Mouse (Mus musculus): ENCODE results near the gene Pecam1. TPM values are rescaled to one million over a fixed set of nuclear protein-coding genes. Genes with fewer than 3 reads are reported as not detected.

The Pecam1 gene
- polyA plus RNA-seq, 1 experiment = 10.7 TPM

DNA sequence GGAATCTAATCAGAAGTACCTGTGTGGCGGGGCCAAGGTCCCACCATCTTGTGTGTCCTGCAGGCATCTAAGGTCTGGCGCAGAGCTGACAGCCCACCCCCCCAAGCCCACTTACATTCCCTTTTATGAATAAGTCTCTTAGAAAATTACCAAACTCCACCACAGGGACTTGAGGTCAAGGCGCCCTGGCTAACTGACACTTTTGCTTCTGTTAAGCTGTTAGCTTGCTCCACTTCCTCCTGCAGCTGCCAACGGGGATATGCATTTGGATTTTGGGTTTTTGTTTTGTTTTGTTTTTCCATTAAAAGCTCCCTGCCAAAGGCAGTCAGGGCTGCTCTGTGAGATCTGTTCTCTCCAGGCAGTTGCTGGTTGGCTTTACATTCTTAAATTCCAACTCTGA, 134.9 kb downstream of the Pecam1 start:
- peaks cover 11% of the 10 kb centered on the region for H3K4me1 ChIP-seq (ENCODE audit: control insufficient read depth, insufficient read depth, insufficient read length, low read length)
- no peak overlapping the region for H3K27ac ChIP-seq (ENCODE audit: insufficient read depth, low read depth, low read length)
- no peaks in the 10 kb centered on the region for H3K27me3 ChIP-seq (ENCODE audit: control insufficient read depth, insufficient read depth, low read length)
- 67% methylated on average over 4 of the region's 4 CpGs for WGBS
- no peaks in the 10 kb centered on the region for H3K36me3 ChIP-seq (ENCODE audit: control insufficient read depth, insufficient read depth, low read length)
- no peak overlapping the region for H3K4me3 ChIP-seq (ENCODE audit: low read depth, low read length)
- TF ChIP-seq POLR2A (IDR thresholded peaks at IDR 0.05; ENCODE audit: low read depth, low read length) (no peak), CTCF (IDR thresholded peaks at IDR 0.05; ENCODE audit: extremely low read depth, insufficient read length, insufficient replicate concordance, low read depth, low read length) (no peak)

DNA sequence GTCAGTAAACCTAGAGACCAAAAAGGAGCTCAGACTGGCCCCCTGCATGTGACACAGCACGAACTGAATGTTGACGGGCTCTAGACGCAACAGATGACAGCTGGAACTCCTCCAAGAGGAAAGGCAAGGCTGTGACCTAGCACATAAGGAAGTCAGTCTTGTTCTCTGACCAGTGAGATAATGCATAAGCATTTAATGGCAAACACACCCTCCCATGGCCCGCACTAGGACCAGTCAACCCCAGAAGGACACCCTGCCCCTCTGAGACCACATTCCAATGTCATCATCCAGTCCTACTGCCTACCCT, 136.1 kb downstream of the Pecam1 start:
- H3K27me3 ChIP-seq (ENCODE audit: control insufficient read depth, insufficient read depth, low read length) = no peaks in the 10 kb centered on the region
- TF ChIP-seq CTCF (IDR thresholded peaks at IDR 0.05; ENCODE audit: extremely low read depth, insufficient read length, insufficient replicate concordance, low read depth, low read length) (no peak), POLR2A (IDR thresholded peaks at IDR 0.05; ENCODE audit: low read depth, low read length) (no peak)
- H3K36me3 ChIP-seq (ENCODE audit: control insufficient read depth, insufficient read depth, low read length) = no peaks in the 10 kb centered on the region
- peaks cover 11% of the 10 kb centered on the region for H3K4me1 ChIP-seq (ENCODE audit: control insufficient read depth, insufficient read depth, insufficient read length, low read length)
- WGBS = 14% methylated on average over 4 of the region's 4 CpGs
- H3K27ac ChIP-seq (ENCODE audit: insufficient read depth, low read depth, low read length) = peak overlapping the region; percentile 64
- H3K4me3 ChIP-seq (ENCODE audit: low read depth, low read length) = no peak overlapping the region

DNA sequence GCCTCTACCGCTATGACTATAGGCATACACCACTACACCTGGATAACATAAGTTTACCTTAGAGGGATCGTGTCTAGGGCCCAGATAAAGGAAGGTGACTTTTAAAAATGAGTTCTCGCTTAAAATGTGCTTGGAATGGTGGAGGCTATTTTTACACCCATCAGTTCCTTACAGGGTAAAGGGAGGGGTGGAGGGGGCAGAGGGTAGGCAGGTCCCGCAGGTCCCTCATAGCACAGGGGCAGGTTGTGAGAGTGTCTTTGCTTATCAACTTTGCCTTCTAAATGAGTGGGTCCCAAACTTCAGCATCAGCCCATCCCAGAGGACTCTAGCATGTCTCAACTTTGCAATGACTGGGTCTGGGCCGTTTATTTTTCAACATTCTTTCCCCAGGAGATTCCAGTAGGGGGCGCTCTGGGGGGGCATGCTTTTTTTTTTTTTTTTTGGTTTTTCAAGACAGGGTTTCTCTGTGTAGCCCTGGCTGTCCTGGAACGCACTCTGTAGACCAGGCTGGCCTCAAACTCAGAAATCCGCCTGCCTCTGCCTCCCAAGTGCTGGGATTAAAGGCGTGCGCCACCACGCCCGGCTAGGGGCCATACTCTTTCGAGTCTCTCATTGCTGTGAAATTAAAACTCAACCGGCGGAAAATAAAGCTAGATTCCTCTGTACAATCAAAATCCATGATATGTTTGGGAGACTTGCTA, 136.6 kb downstream of the Pecam1 start:
- peak overlapping the region; percentile 12; the same call in 1 of the 2 replicates for H3K4me3 ChIP-seq (ENCODE audit: low read depth, low read length)
- no peaks in the 10 kb centered on the region for H3K27me3 ChIP-seq (ENCODE audit: control insufficient read depth, insufficient read depth, low read length)
- TF ChIP-seq CTCF (IDR thresholded peaks at IDR 0.05; ENCODE audit: extremely low read depth, insufficient read length, insufficient replicate concordance, low read depth, low read length) = peak; percentile 54; the same call in 1 of the 2 replicates
- TF ChIP-seq POLR2A (IDR thresholded peaks at IDR 0.05; ENCODE audit: low read depth, low read length) = no peak
- H3K27ac ChIP-seq (ENCODE audit: insufficient read depth, low read depth, low read length) = peak overlapping the region; percentile 87
- WGBS = 30% methylated on average over 15 of the region's 15 CpGs
- peaks cover 11% of the 10 kb centered on the region for H3K4me1 ChIP-seq (ENCODE audit: control insufficient read depth, insufficient read depth, insufficient read length, low read length)
- H3K36me3 ChIP-seq (ENCODE audit: control insufficient read depth, insufficient read depth, low read length) = no peaks in the 10 kb centered on the region

DNA sequence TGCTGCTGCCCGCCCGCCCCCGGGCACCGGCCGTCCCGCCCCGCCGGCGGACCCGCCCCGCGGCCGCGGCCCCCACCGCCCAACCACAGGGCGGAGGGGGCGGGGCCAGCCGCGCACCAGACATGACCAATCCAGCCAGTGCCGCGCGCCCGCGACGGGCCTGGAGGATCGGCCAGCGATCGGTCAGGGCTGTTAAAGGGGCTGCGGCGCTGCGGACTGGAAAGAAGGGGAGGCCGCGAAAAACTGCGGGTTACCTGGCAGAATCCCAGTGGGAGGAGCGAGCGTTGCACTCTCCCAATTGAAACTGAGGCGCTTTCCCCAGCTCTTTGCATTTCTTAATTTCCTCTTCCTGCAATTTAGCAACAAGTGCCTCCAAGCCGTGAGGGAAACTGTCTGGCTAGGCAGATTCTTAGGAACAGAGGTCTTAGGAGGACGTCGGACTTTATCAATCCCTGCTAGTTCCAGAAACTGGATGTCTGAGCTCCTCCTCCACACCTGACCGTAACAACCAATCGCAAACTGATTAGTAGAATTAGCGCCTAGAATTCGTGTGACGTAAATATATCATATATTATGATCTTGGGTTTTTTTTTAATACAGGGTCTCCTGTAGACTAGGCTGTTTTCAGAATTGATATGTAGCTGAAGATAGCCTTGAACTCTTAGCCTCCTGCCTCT, 137.3 kb downstream of the Pecam1 start, which contains the start of gene Tex2:
Tex2 (minus strand) TSS at position 463 of the 677 bp plus-strand sequence.
- Histone ChIP-seq H3K27ac (ENCODE audit: insufficient read depth, low read depth, low read length) (peak within 1 kb of the TSS; percentile 87), H3K36me3 (ENCODE audit: control insufficient read depth, insufficient read depth, low read length) (no peaks in the 10 kb centered on the region), H3K4me3 (ENCODE audit: low read depth, low read length) (peak within 1 kb of the TSS; percentile 71), H3K4me1 (ENCODE audit: control insufficient read depth, insufficient read depth, insufficient read length, low read length) (peaks cover 11% of the 10 kb centered on the region), H3K27me3 (ENCODE audit: control insufficient read depth, insufficient read depth, low read length) (no peaks in the 10 kb centered on the region)
- TF ChIP-seq CTCF (IDR thresholded peaks at IDR 0.05; ENCODE audit: extremely low read depth, insufficient read length, insufficient replicate concordance, low read depth, low read length) = no peak
- TF ChIP-seq POLR2A (IDR thresholded peaks at IDR 0.05; ENCODE audit: low read depth, low read length) = no peak
- WGBS = 1% methylated on average over 44 of the region's 45 CpGs

DNA sequence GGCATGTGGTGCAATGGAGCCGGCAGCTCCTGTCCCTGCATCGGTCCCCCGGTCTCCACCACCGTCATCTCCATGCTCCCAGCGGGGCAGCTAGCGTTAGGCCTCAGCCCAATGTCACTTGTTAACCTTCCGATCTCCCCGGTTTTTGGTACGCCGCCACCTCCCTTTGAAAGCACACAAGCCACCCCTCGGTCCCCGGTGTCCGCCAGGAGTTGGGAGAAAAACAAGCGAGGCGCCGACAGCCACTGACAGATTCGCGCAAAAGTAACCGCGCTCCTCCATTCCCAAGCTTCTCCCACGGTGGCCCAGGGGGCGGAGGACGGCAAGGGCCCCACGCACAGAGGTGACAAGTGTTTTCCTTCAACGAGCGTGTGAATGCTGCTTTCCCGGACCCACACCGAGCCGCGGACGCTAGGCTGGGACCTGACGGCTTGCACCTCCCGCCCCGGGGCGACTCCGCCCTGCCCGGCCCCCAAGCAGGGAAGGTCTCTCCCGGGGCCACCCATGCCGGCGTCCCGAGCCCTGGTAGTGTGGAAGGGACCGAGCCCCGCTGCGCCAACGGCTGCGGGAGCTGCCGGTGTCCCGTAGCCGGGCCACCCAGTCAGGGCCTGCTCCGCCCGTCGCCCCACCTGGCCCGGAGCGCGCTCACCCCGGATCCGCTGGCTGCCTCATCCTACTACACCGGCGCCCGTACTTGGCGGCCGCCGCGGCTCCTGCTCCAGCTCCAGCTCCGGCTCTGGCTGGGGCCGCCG, 138.0 kb downstream of the Pecam1 start:
- peak; percentile 77; the same call in 1 of the 2 replicates for TF ChIP-seq POLR2A (IDR thresholded peaks at IDR 0.05; ENCODE audit: low read depth, low read length)
- no peak for TF ChIP-seq CTCF (IDR thresholded peaks at IDR 0.05; ENCODE audit: extremely low read depth, insufficient read length, insufficient replicate concordance, low read depth, low read length)
- Histone ChIP-seq H3K4me1 (ENCODE audit: control insufficient read depth, insufficient read depth, insufficient read length, low read length) (peaks cover 11% of the 10 kb centered on the region), H3K4me3 (ENCODE audit: low read depth, low read length) (peak overlapping the region; percentile 71), H3K36me3 (ENCODE audit: control insufficient read depth, insufficient read depth, low read length) (no peaks in the 10 kb centered on the region), H3K27me3 (ENCODE audit: control insufficient read depth, insufficient read depth, low read length) (no peaks in the 10 kb centered on the region), H3K27ac (ENCODE audit: insufficient read depth, low read depth, low read length) (peak overlapping the region; percentile 62)
- whole genome bisulfite sequencing = under 1% methylated on average over 67 of the region's 67 CpGs

DNA sequence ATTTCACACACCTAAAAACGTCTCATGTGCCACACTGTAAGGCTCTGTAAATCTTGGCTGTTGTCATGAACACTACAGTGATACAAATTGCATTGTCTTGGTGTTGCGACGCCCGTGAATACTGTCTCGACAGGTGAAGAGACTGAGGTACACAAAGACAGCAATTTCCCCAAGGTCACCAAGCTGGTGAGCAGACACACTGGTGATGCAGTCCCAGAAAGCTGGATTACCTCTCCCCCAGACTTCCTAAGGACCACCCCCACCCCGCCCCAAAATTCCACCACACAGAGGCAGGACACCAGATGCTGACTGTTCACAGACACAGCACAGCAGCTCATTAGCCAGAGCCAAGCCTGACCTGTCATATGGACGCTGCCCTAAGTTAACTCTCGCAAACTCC, 140.7 kb downstream of the Pecam1 start:
- TF ChIP-seq CTCF (IDR thresholded peaks at IDR 0.05; ENCODE audit: extremely low read depth, insufficient read length, insufficient replicate concordance, low read depth, low read length) (no peak), POLR2A (IDR thresholded peaks at IDR 0.05; ENCODE audit: low read depth, low read length) (no peak)
- no peaks in the 10 kb centered on the region for H3K27me3 ChIP-seq (ENCODE audit: control insufficient read depth, insufficient read depth, low read length)
- H3K36me3 ChIP-seq (ENCODE audit: control insufficient read depth, insufficient read depth, low read length) = 0 out of 2 replicates have a peak, but pooled peaks cover under 1% of the 10 kb centered on the region
- no peak overlapping the region for H3K27ac ChIP-seq (ENCODE audit: insufficient read depth, low read depth, low read length)
- peaks cover 10% of the 10 kb centered on the region for H3K4me1 ChIP-seq (ENCODE audit: control insufficient read depth, insufficient read depth, insufficient read length, low read length)
- no peak overlapping the region for H3K4me3 ChIP-seq (ENCODE audit: low read depth, low read length)
- WGBS = 88% methylated on average over 8 of the region's 8 CpGs

All from small intestine, adult 2 months (tissue).